Mouse (Mus musculus): ENCODE results near the gene Mxra8. TPM values are rescaled to one million over a fixed set of nuclear protein-coding genes. Genes with fewer than 3 reads are reported as not detected.

Gene Mxra8
- total and polyA plus RNA-seq, 3 experiments = 36.9 to 164 (median 55.5) TPM

- DNase-seq = no peak
These were observed 23.5 kb downstream of the Mxra8 start, which contains the start of gene Tas1r3 for GRCm38 (mm10) chr4:155863001-155863400. Gene Tas1r3 (minus strand): TSS chr4:155863362.

GRCm38 (mm10) chr4:155868614-155869298, 29.3 kb downstream of the Mxra8 start:
- DNase-seq = no peak

DNA sequence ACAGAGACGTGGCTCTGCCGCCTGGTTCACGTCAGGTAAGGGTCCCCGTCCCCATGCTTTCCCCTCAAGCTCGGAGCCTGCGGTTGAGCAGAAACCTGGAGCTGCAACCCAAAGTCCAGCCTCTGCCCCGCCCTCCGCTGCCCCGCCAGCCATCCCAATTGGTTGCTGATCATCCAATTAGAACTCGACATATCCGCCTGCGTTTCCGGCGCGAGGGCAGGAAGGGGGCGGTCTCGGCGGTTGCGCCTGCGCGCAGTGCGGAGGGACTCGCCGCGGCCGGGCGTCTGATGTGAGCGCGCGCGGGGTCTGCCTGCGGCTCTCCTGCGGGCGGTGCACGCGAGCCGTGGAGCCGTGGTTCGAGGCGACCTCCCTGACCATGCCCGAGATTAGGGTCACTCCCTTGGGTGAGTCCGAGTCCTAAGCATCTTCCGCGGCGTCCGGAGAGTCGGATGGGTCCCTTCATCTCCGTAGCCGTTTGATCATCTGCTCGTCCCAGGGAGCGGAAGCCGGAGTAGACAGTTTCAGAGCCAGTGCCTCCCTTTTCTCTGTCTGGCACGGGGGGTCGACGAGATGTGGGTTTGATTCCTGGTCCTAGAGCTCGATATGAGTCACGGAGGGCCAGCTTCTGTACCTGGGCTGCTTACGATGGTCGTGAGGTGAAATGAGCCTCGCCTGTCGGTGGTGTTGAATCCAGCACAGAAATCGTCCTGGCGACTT, 30.0 kb downstream of the Mxra8 start, which contains the start of the genes Cptp and Ints11:
Gene Cptp, minus strand, starts transcription at position 124 of the 717 bp plus-strand sequence.
Gene Ints11, plus strand, starts transcription at position 230 of the 717 bp plus-strand sequence.
- DNase-seq = peak; percentile 99

GRCm38 (mm10) chr4:155871404-155871803, 31.9 kb downstream of the Mxra8 start:
- DNase-seq = no peak

DNA sequence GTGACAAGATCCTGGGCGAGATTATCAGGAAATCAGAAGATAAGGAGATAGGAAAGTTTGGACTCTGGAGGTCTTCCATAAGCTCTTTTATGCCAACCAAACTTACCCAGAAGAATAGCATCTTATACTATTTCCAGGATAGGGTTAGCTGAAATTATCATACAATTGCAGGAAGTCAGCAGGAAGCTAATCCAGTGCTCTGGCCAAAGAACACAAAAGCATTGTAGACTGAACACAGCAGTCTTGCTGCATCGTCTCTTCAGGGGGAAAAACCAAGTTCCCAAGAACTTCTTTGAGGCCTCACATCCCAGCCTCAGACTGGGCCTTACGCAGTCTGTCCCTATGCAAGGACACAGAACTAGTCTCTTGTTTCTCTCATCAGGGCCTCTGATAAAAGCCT, 44.1 kb downstream of the Mxra8 start:
- DNase-seq = no peak

DNA sequence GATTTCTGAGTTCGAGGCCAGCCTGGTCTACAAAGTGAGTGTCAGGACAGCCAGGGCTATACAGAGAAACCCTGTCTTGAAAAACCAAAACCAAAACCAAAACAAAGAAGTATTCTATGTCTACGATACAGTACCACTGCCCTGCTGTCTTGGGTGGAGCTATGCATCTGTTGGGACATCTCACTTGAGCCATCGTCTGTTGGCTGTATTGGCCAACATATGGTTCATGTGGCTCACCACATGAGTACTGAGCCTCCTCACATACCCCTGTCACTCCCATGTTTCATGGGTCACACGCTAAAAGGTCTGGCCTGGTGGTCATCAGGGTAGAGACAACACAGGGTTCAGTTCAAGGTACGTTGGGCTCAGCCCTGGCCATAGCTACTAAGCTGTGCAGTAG, 46.9 kb downstream of the Mxra8 start:
- no peak for DNase-seq

GRCm38 (mm10) chr4:155887674-155888073, 48.2 kb downstream of the Mxra8 start:
- DNase-seq = no peak

DNA sequence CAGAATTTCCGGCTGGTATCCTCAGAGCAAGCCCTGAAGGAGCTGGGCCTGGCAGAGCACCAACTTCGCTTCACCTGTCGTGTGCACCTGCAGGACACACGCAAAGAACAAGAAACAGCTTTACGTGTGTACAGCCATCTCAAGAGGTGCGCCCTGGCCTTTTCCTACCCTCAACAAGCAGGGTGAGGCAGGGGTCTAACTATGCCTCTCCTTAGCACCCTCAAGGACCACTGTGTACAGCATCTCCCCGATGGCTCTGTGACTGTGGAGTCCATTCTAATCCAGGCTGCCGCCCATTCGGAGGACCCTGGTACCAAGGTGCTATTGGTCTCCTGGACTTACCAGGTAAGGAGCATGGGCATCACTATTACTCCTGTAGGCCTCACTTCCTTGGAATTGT, 48.7 kb downstream of the Mxra8 start:
- DNase-seq = no peak

GRCm38 (mm10) chr4:155889316-155889715, 49.8 kb downstream of the Mxra8 start:
- no peak for DNase-seq

GRCm38 (mm10) chr4:155891011-155891471, 51.6 kb downstream of the Mxra8 start:
- no peak for DNase-seq

DNA sequence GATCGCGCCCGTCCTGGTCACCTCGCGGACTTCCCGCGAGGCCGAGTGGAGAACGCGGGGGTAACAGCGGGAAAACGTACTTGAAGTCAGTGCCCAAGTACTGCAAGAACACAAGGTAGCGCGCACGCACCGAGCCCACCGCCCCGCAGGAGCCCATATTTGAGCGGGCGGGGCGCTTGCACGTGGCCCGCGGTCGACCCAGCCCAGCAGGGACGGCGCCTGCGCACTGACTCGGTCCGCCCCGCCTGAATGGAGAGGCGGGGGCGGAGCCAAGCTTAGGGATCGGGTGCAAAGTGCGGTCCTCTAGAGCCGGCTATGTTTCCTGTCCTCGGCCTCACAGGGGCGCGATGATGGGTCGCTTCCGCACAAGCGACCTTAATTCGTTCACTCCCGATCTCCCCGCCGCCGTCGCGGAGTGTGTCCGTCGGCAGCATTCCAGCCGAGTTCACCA, 52.1 kb downstream of the Mxra8 start, which contains the start of the genes Pusl1 and Acap3:
Gene Pusl1, minus strand, starts transcription at position 231 of the 451 bp plus-strand sequence.
Gene Acap3, plus strand, starts transcription at position 272 of the 451 bp plus-strand sequence.
- DNase-seq = peak; percentile 98

DNA sequence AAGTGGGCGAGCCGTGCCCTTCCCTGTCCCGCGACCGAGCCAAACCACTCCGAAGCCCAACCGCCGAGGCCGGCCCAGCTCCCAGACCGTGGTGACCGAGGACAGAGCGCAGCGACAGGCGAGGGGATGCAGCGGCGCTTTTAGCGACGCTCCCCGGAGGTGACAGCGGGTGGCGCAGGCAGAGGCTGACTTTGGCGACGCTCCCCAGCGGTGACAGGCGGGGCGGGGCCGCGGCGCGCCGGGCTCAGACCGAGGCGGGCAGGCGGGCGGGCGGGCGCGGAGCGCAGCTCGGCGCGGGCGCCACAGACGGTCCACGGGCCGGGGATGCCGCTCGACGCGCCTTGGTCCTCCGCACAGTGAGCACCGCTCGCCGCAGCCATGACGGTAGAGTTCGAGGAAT, 52.5 kb downstream of the Mxra8 start:
- peak; percentile 92 for DNase-seq

GRCm38 (mm10) chr4:155892438-155893211, 53.1 kb downstream of the Mxra8 start:
- peak; percentile 61 for DNase-seq

DNA sequence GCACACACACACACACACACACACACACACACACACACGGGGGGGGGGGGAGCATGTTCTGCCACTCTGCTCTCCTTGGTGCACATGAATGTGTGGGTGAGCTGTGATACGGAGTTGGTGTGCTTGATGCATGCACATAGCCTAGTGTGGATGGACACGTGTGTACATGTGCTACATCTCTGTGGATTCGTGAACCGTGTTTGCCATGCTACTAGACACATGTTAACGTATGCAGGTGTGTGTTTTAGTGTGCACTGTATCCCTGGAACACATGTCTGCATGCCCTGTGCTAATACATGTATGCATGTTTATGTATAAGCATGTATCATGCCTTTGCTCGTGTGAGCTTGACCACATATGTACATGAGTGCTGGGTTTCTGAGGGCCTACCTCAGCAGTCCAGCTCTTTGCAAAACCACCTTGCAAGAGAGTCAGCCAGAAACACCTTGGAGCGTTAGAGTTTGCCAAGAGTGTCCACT, 53.8 kb downstream of the Mxra8 start:
- DNase-seq = peak; percentile 2

Small RNA genes lying within 50 kb of the gene (microRNA-seq; reads per million reads assigned to microRNA genes)
- 0 reads per million in 2 experiments for gene Gm27743

Other genes starting within 250 kb of the Mxra8 start
- 10 to 100 TPM; 33.6 to 35.9 TPM for gene Slc35e2, start 238.3 kb upstream of the Mxra8 start, total RNA-seq (2021)
- gene Slc35e2, start 238.3 kb upstream of the Mxra8 start, polyA plus RNA-seq (2012; rRNA removed) = 17.5 and 29.6 TPM in 2 replicates
- 10 to 100 TPM; 41.6 to 46.7 TPM for gene Cdk11b, start 214.8 kb upstream of the Mxra8 start, total RNA-seq (2021)
- gene Cdk11b, start 214.8 kb upstream of the Mxra8 start, polyA plus RNA-seq (2012; rRNA removed) = 11.9 and 18.9 TPM in 2 replicates
- not detected for gene Gm10563, start 194.3 kb upstream of the Mxra8 start, total RNA-seq (2021)
- gene Gm10563, start 194.3 kb upstream of the Mxra8 start, polyA plus RNA-seq (2012; rRNA removed) = not detected in 2 replicates
- 1 to 10 TPM; 5.2 to 7.6 TPM for gene Mmp23, start 186.3 kb upstream of the Mxra8 start, total RNA-seq (2021)
- gene Mmp23, start 186.3 kb upstream of the Mxra8 start, polyA plus RNA-seq (2012; rRNA removed) = 23.2 and 23.9 TPM in 2 replicates
- 10 to 100 TPM; 40.8 to 50.9 TPM for gene Mib2, start 170.5 kb upstream of the Mxra8 start, total RNA-seq (2021)
- 110 and 117 TPM in 2 replicates for gene Mib2, start 170.5 kb upstream of the Mxra8 start, polyA plus RNA-seq (2012; rRNA removed)
- gene Fndc10, start 145.3 kb upstream of the Mxra8 start, total RNA-seq (2021) = 10 to 100 TPM; 42.6 to 65.1 TPM
- gene Fndc10, start 145.3 kb upstream of the Mxra8 start, polyA plus RNA-seq (2012; rRNA removed) = 247 and 266 TPM in 2 replicates
- gene Ssu72, start 134.9 kb upstream of the Mxra8 start, total RNA-seq (2021) = 100 to 1,000 TPM; 104 to 143 TPM
- 178 and 190 TPM in 2 replicates for gene Ssu72, start 134.9 kb upstream of the Mxra8 start, polyA plus RNA-seq (2012; rRNA removed)
- gene Tmem240, start 104.9 kb upstream of the Mxra8 start, total RNA-seq (2021) = under 1 TPM; 0.55 to 0.73 TPM
- gene Tmem240, start 104.9 kb upstream of the Mxra8 start, polyA plus RNA-seq (2012; rRNA removed) = 2.0 and 3.1 TPM in 2 replicates
- 10 to 100 TPM; 71.4 to 90.7 TPM for gene Atad3a, start 78.6 kb upstream of the Mxra8 start, total RNA-seq (2021)
- gene Atad3a, start 78.6 kb upstream of the Mxra8 start, polyA plus RNA-seq (2012; rRNA removed) = 226 and 242 TPM in 2 replicates
- gene Vwa1, start 65.0 kb upstream of the Mxra8 start, total RNA-seq (2021) = 1 to 10 TPM; 2.5 to 4.8 TPM
- gene Vwa1, start 65.0 kb upstream of the Mxra8 start, polyA plus RNA-seq (2012; rRNA removed) = 9.4 and 12.0 TPM in 2 replicates
- gene Tmem88b, start 53.8 kb upstream of the Mxra8 start, total RNA-seq (2021) = under 1 TPM; 0.52 to 0.62 TPM
- 0.81 and 0.97 TPM in 2 replicates for gene Tmem88b, start 53.8 kb upstream of the Mxra8 start, polyA plus RNA-seq (2012; rRNA removed)
- not detected for gene Ankrd65, start 49.2 kb upstream of the Mxra8 start, total RNA-seq (2021)
- 0.11 and 0.16 TPM in 2 replicates for gene Ankrd65, start 49.2 kb upstream of the Mxra8 start, polyA plus RNA-seq (2012; rRNA removed)
- 100 to 1,000 TPM; 122 to 141 TPM for gene Mrpl20, start 36.8 kb upstream of the Mxra8 start, total RNA-seq (2021)
- 42.1 and 65.2 TPM in 2 replicates for gene Mrpl20, start 36.8 kb upstream of the Mxra8 start, polyA plus RNA-seq (2012; rRNA removed)
- gene Ccnl2, start 27.2 kb upstream of the Mxra8 start, total RNA-seq (2021) = 100 to 1,000 TPM in 1 of 2 experiments, 10 to 100 TPM in 1; 70.2 to 118 TPM
- gene Ccnl2, start 27.2 kb upstream of the Mxra8 start, polyA plus RNA-seq (2012; rRNA removed) = 56.0 and 58.2 TPM in 2 replicates
- gene Aurkaip1, start 8.4 kb upstream of the Mxra8 start, total RNA-seq (2021) = 100 to 1,000 TPM; 155 to 164 TPM
- 276 and 293 TPM in 2 replicates for gene Aurkaip1, start 8.4 kb upstream of the Mxra8 start, polyA plus RNA-seq (2012; rRNA removed)
- gene Dvl1, start 7.7 kb downstream of the Mxra8 start, total RNA-seq (2021) = 10 to 100 TPM; 58.1 to 66.7 TPM
- 187 and 202 TPM in 2 replicates for gene Dvl1, start 7.7 kb downstream of the Mxra8 start, polyA plus RNA-seq (2012; rRNA removed)
- under 1 TPM; 0.32 to 0.35 TPM for gene Tas1r3, start 23.7 kb downstream of the Mxra8 start, total RNA-seq (2021)
- gene Tas1r3, start 23.7 kb downstream of the Mxra8 start, polyA plus RNA-seq (2012; rRNA removed) = 0.56 and 0.62 TPM in 2 replicates
- 10 to 100 TPM; 18.7 to 21.1 TPM for gene Cptp, start 29.8 kb downstream of the Mxra8 start, total RNA-seq (2021)
- 29.4 and 37.1 TPM in 2 replicates for gene Cptp, start 29.8 kb downstream of the Mxra8 start, polyA plus RNA-seq (2012; rRNA removed)
- 10 to 100 TPM; 27.5 to 32.0 TPM for gene Ints11, start 29.9 kb downstream of the Mxra8 start, total RNA-seq (2021)
- gene Ints11, start 29.9 kb downstream of the Mxra8 start, polyA plus RNA-seq (2012; rRNA removed) = 24.5 and 30.8 TPM in 2 replicates
- 10 to 100 TPM; 21.8 to 28.4 TPM for gene Pusl1, start 52.1 kb downstream of the Mxra8 start, total RNA-seq (2021)
- gene Pusl1, start 52.1 kb downstream of the Mxra8 start, polyA plus RNA-seq (2012; rRNA removed) = 118 and 119 TPM in 2 replicates
- gene Acap3, start 52.1 kb downstream of the Mxra8 start, total RNA-seq (2021) = 10 to 100 TPM; 14.4 to 20.9 TPM
- 29.0 and 29.3 TPM in 2 replicates for gene Acap3, start 52.1 kb downstream of the Mxra8 start, polyA plus RNA-seq (2012; rRNA removed)
- gene Ube2j2, start 104.2 kb downstream of the Mxra8 start, total RNA-seq (2021) = 10 to 100 TPM; 64.1 to 94.4 TPM
- 93.2 and 95.5 TPM in 2 replicates for gene Ube2j2, start 104.2 kb downstream of the Mxra8 start, polyA plus RNA-seq (2012; rRNA removed)
- 10 to 100 TPM; 66.8 to 70.1 TPM for gene C1qtnf12, start 122.6 kb downstream of the Mxra8 start, total RNA-seq (2021)
- 100 and 128 TPM in 2 replicates for gene C1qtnf12, start 122.6 kb downstream of the Mxra8 start, polyA plus RNA-seq (2012; rRNA removed)
- 1 to 10 TPM; 5.1 to 8.5 TPM for gene B3galt6, start 153.0 kb downstream of the Mxra8 start, total RNA-seq (2021)
- gene B3galt6, start 153.0 kb downstream of the Mxra8 start, polyA plus RNA-seq (2012; rRNA removed) = 14.7 and 18.3 TPM in 2 replicates
- gene Sdf4, start 153.2 kb downstream of the Mxra8 start, total RNA-seq (2021) = 100 to 1,000 TPM; 260 to 282 TPM
- gene Sdf4, start 153.2 kb downstream of the Mxra8 start, polyA plus RNA-seq (2012; rRNA removed) = 47.5 and 50.7 TPM in 2 replicates
- 1 to 10 TPM in 1 of 2 experiments, under 1 TPM in 1; 0.61 to 1.2 TPM for gene Tnfrsf4, start 174.2 kb downstream of the Mxra8 start, total RNA-seq (2021)
- 4.4 and 5.0 TPM in 2 replicates for gene Tnfrsf4, start 174.2 kb downstream of the Mxra8 start, polyA plus RNA-seq (2012; rRNA removed)
- under 1 TPM in 1 of 2 experiments, not detected in 1; 0.38 TPM for gene Tnfrsf18, start 186.5 kb downstream of the Mxra8 start, total RNA-seq (2021)
- gene Tnfrsf18, start 186.5 kb downstream of the Mxra8 start, polyA plus RNA-seq (2012; rRNA removed) = 0.30 and 0.61 TPM in 2 replicates
- gene Ttll10, start 219.7 kb downstream of the Mxra8 start, total RNA-seq (2021) = under 1 TPM in 1 of 2 experiments, not detected in 1; 0.21 TPM
- gene Ttll10, start 219.7 kb downstream of the Mxra8 start, polyA plus RNA-seq (2012; rRNA removed) = 0.13 and 0.19 TPM in 2 replicates